Mouse (Mus musculus) cerebellum, adult 2 months (tissue): ENCODE results near the gene Scyl2. TPM values are rescaled to one million over a fixed set of nuclear protein-coding genes. Genes with fewer than 3 reads are reported as not detected.
"Not testable (repeated sequence)": the region's sequence is repeated elsewhere in the genome, so short reads cannot be mapped to it uniquely, and the experiment has no call there.

Experiments
- DNase-seq, 2 experiments: peaks; one replicate each; pipeline ENCODE4 v3.0.0; 2021
- H3K27ac ChIP-seq: fragments of 200-500 bp; 2 replicates; pipeline ENCODE4 v1.5.1; 2012; ENCODE audit warnings: low read length, control low read depth, inconsistent platforms; ENCODE audit not compliant: insufficient read depth
- H3K27me3 ChIP-seq: fragments of 200-500 bp; 2 replicates; pipeline ENCODE4 v1.6.1; 2012; ENCODE audit warnings: inconsistent platforms, mild to moderate bottlenecking, low read length, moderate library complexity; ENCODE audit not compliant: control insufficient read depth, insufficient read depth
- H3K4me1 ChIP-seq: fragments of 200-500 bp; 2 replicates; pipeline ENCODE4 v1.6.1; 2011; ENCODE audit warnings: low read length; ENCODE audit not compliant: control insufficient read depth, insufficient read depth
- H3K4me3 ChIP-seq: fragments of 200-500 bp; replicated peaks from 2 replicates; pipeline ENCODE3; 2011; ENCODE audit warnings: mild to moderate bottlenecking, low read depth, low read length, control low read depth; ENCODE audit not compliant: insufficient read depth
- CTCF ChIP-seq: fragments of 200-500 bp; IDR thresholded peaks from 2 replicates; pipeline ENCODE4 v1.5.1; 2011; ENCODE audit warnings: low read depth, mild to moderate bottlenecking, control low read depth, low read length, moderate library complexity, borderline replicate concordance; ENCODE audit not compliant: insufficient read depth
- POLR2A ChIP-seq: fragments of 200-500 bp; IDR thresholded peaks from 2 replicates; pipeline ENCODE4 v1.6.1; 2011; ENCODE audit warnings: low read length, control low read depth, borderline replicate concordance; ENCODE audit not compliant: insufficient read depth
- WGBS: fragments of 180-500 bp; shearing (Covaris S2); methylation state at CpG from one replicate; pipeline ENCODE4 v1.1.7; 2018; 5-methylcytosine and 5-hydroxymethylcytosine counted together
- polyA plus RNA-seq: library from polyadenylated mRNA; depleted of rRNA; stranded (reverse); fragments of >200 nt; gene quantifications from 2 replicates; pipeline ENCODE4 v1.2.3, GENCODE M21; 2012

Scyl2 gene
- polyA plus RNA-seq, 1 experiment = 29.7 TPM

DNA sequence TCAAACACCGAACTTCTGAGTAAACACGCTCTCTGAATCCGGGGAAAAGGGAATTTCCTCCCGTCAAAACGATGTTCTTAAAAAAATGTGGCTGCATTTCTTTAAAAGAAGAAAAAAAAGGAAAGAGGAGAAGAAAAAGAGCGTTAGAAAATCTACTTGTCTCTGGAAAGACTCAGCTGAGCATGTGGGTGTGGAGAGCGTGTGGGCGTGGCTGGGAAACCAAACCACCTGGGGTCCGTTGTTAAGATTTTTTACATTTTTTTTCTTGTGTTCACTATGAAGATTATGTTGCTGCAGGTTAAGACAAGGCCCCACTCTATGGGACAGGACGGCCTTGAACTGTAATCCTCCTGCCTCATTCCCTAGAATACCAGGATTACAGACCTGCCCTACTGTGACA lies 28.8 kb upstream of the Scyl2 start:
- WGBS = 94% methylated on average over 10 of the region's 10 CpGs
- no peaks in the 10 kb centered on the region for H3K27me3 ChIP-seq
- no peaks in the 10 kb centered on the region for H3K4me1 ChIP-seq
- no peak overlapping the region for H3K27ac ChIP-seq
- no peak for TF ChIP-seq POLR2A
- no peak overlapping the region for H3K4me3 ChIP-seq
- no peak for DNase-seq

DNA sequence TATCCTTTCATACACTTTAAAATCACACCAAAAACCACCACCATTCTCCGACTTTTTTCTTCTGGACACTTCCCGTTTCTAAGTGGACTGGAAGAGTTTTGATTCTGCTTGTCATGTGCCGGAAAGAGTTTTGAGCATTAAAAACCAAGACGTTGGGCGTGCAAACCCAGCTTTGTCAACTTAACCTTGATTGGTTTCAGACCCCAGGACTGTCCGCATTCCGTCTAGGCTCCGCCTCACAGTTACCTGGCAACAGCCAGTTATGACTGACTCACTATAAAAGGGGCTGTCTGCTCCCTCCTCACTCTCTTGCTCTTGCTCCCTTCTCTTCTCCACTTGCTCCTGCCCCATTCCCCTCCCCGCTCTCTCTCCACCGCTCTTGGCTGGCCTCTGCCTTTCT lies 22.6 kb upstream of the Scyl2 start:
- 27% methylated on average over 10 of the region's 10 CpGs for WGBS
- Histone ChIP-seq H3K4me1 (no peaks in the 10 kb centered on the region), H3K4me3 (no peak overlapping the region), H3K27ac (no peak overlapping the region), H3K27me3 (no peaks in the 10 kb centered on the region)
- no peak for DNase-seq
- no peak for TF ChIP-seq POLR2A
- no peak for TF ChIP-seq CTCF

DNA sequence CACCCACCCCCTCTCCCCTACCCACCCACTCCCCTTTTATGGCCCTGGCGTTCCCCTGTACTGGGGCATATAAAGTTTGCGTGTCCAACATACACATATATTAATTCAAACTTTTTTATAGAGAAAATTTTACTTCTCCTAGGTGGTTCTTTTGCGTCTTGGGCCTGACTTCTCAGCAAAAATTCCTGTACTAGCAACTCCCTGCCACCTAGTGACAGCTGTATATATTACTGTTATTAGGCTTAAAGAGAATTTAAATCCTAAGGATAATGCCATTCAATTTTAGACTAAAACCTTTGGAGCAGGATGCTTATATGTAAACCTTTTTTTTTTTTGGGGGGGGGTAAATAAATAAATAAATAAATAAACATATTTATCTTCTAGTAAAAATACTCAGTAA lies 21.3 kb upstream of the Scyl2 start:
- 89% methylated on average over 3 of the region's 3 CpGs for WGBS
- no peaks in the 10 kb centered on the region for H3K27me3 ChIP-seq
- no peak overlapping the region for H3K27ac ChIP-seq
- H3K4me1 ChIP-seq = no peaks in the 10 kb centered on the region
- no peak for DNase-seq
- no peak for TF ChIP-seq POLR2A
- no peak for TF ChIP-seq CTCF
- no peak overlapping the region for H3K4me3 ChIP-seq

DNA sequence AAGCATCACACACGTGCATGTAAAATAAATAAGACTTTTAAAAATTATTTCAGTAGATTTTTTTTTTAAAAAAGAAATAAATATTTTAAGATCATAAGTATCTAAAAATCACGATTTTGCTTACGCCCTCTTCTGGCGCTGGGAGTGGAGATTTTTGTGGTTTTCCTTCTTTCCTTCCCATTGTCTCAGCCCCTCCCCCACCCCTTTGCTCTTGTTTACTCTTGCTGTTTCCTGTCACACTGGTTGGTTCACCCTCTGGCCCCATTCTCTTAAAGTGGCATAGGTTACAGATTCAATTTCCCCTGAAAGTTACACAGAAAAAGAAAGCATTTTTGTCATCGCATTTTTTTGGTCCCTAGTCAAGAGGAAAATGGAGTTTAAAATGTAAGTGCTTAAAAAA lies 17.0 kb upstream of the Scyl2 start:
- H3K27ac ChIP-seq = no peak overlapping the region
- no peaks in the 10 kb centered on the region for H3K4me1 ChIP-seq
- TF ChIP-seq CTCF (no peak), POLR2A (no peak)
- DNase-seq = no peak
- no peaks in the 10 kb centered on the region for H3K27me3 ChIP-seq
- H3K4me3 ChIP-seq = no peak overlapping the region
- WGBS = 58% methylated on average over 5 of the region's 5 CpGs

DNA sequence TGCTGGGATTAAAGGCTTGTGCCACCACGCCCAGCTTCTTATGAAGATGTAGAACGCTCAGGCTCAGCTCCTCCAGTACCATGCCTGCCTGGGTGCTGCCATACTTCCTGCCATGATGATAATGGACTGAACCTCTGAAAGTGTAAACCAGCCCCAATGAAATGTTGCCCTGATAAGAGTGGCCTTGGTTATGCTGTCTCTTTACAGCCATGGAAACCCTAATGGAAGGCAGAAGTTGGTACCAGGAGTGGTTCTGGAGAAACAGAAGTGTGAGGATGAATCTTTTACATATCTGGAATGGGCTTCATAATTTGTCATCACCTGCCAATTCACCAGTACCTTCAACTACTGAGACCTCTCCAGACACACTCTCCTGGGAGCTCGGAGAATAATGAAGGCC lies 11.9 kb upstream of the Scyl2 start:
- Histone ChIP-seq H3K27ac (no peak overlapping the region), H3K27me3 (no peaks in the 10 kb centered on the region), H3K4me3 (no peak overlapping the region), H3K4me1 (no peaks in the 10 kb centered on the region)
- DNase-seq = no peak
- whole genome bisulfite sequencing = 96% methylated on average over 3 of the region's 3 CpGs
- TF ChIP-seq POLR2A = no peak
- TF ChIP-seq CTCF = no peak

DNA sequence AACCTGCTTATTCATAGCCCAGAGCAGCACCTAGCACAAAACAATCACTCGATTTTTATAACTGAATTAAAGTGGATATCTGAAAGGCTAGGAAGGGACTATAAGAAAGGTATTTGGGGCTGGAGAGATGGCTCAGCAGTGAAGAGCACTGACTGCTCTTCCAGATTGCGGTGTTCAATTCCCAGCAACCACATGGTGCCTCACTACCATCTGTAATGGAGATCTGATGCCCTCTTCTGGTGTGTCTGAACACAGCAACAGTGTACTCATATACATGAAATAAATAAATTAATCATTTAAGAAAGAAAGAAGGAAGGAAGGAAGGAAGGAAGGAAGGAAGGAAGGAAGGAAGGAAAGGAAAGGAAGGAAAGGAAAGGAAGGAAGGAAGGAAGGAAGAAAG lies 10.2 kb upstream of the Scyl2 start:
- not testable (repeated sequence) for H3K27me3 ChIP-seq, DNase-seq, H3K4me1 ChIP-seq, H3K4me3 ChIP-seq, H3K27ac ChIP-seq
- TF ChIP-seq CTCF = 0 out of 2 replicates have a peak, but pooled peaks have one; percentile 15
- 48% methylated on average over 2 of the region's 2 CpGs for WGBS

DNA sequence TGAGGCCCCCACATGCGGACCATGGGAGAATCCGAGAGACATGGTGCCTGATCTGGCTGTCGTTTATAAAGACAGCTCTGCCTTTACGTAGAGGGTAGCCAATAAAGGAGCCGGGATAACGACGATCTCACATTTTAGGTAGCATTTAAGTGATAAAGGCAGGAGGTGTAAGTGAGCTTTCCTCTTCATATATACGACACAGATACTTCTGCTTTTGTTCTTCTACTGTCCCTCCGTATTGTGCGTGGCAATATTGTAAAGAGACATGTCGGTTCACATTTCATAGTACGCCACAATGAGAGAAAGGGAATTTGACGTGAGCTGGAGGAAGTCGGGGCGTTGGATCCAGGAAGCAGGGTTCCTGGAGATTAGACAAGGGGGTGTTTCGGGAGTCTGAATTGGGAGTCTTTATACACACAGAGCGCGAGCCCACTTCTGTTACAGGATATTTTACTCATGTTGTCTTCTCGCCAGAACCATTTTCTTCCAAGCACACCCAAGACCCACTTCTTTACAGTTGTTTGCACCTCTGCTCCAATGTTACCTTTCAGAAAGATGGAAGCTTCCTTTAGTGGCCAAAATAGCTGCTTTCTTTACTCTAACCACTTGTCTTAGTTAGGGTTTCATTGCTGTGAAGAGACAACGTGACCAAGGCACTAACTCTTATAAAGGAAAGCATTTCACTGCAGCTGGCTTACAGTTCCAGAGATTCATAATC lies 9.3 kb upstream of the Scyl2 start:
- H3K27me3 ChIP-seq = no peaks in the 10 kb centered on the region
- H3K4me1 ChIP-seq = no peaks in the 10 kb centered on the region
- 83% methylated on average over 20 of the region's 20 CpGs for WGBS
- no peak for DNase-seq
- TF ChIP-seq POLR2A = no peak
- TF ChIP-seq CTCF = no peak
- H3K27ac ChIP-seq = no peak overlapping the region
- no peak overlapping the region for H3K4me3 ChIP-seq

DNA sequence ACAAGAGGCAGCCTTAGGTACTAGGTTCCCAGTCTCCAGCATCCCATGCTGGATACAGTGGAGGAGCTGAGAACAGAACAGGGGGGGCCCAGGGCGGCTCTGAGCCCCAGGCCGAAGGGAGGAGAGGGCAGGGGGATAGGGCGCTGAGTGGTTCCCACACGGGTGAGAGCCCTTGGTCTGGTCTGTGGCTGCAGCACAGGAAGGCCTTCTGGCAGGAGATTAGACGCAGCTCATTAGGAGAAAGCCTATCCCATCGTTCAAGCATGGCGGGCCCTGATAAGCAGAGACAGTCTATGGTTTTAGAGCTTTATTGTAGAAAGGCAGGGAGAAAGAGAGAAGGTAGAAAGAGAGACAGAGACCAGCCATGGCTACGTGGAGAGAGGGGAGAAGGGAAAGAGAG lies 3.9 kb upstream of the Scyl2 start:
- Histone ChIP-seq H3K4me1 (peaks cover 7% of the 10 kb centered on the region; the same call in 1 of the 2 replicates), H3K27ac (no peak overlapping the region), H3K4me3 (no peak overlapping the region), H3K27me3 (no peaks in the 10 kb centered on the region)
- TF ChIP-seq POLR2A = no peak
- no peak for TF ChIP-seq CTCF
- no peak for DNase-seq
- 72% methylated on average over 8 of the region's 8 CpGs for WGBS
